ENCODE assay signal across 9 mouse cellular contexts in the genomic region with DNA sequence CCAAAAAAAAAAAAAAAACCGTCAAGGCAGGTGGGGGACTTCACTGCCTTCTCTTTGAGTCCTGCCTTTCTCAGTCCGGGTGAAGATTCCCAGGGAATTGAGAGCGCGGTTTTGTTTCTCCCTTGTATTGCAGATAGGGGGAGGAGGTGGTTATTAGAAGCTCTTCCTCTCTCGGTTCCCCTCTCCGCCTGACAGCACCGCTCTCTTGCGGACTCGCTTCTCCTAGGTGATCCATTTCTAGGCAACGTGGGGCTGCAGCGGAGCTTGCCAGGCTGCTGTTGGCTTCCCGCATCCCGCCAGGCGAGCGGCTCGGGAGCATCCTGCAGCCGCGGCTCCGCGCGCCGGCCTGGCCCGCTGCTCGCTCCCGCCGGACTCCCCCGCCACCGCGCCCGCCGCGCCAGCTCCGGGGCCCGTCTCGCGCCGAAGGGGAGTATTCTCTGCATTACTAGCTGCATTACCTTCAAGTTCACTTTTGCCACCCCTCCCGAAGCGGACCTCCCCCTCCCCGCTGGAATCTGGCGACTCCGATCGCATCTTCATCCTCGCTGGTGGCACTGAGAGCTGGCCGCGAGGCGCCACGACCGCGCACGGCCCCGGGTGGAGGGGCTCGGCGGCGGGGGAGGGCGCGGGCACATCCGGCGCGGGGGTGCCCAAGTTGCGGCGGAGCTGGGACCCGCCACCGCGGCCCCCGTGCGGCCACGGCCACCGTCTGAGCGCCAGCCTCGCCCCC. TPM values are rescaled to one million over a fixed set of nuclear protein-coding genes. Genes with fewer than 3 reads are reported as not detected.
DNase-seq lines count a peak whose midpoint lies in the region; ATAC-seq and TF ChIP-seq lines count a peak whose summit lies in the region.
"Had no signal": no experiment of that assay in that cellular context is flagged by ENCODE, and none has a peak within 500 bp of the region (broad histone marks: within the 10 kb centered on the region; RNA-seq: fewer than 3 reads in every experiment).

A gene (plus strand): TSS at position 51 of the 730 bp plus-strand sequence.

- peak; percentile 75 for ATAC-seq in cerebellum, adult (ENCODE audit: insufficient number of reproducible peaks, low FRiP score, low TSS enrichment)
- ATAC-seq in forebrain, embryonic 13.5 days: peak; percentile 78
- peak; percentile 61 for ATAC-seq in intestine, embryonic 14.5 days (replicated peaks; ENCODE audit: low FRiP score, low TSS enrichment, low read depth)
- ATAC-seq in limb, embryonic 13.5 days (ENCODE audit: low FRiP score, low read depth): peak; percentile 68
- peak; percentile 76 for ATAC-seq in neural tube, embryonic 13.5 days (ENCODE audit: low read depth)
- ATAC-seq in megakaryocyte-erythroid progenitor cell, adult 5-6 weeks (replicated peaks; ENCODE audit: low FRiP score, low TSS enrichment, poor library complexity, severe bottlenecking): no peak

- TF ChIP-seq CTCF in gastrocnemius, adult 2 months (IDR thresholded peaks at IDR 0.05): no peak

- peak within 1 kb of the TSS; percentile 74 for H3K9ac ChIP-seq in forebrain, embryonic 13.5 days
- peak within 1 kb of the TSS; percentile 29 for H3K9ac ChIP-seq in intestine, embryonic 14.5 days (ENCODE audit: low read length)
- H3K9ac ChIP-seq in limb, embryonic 13.5 days: peak within 1 kb of the TSS; percentile 65
- peak within 1 kb of the TSS; percentile 84 for H3K9ac ChIP-seq in neural tube, embryonic 13.5 days

- peaks cover 17% of the 10 kb centered on the region; the same call in 1 of the 2 replicates for H3K4me1 ChIP-seq in forebrain, embryonic 13.5 days
- H3K4me1 ChIP-seq in intestine, embryonic 14.5 days (replicated peaks; ENCODE audit: control insufficient read depth, insufficient read depth, low read length): no peaks in the 10 kb centered on the region
- peaks cover 16% of the 10 kb centered on the region for H3K4me1 ChIP-seq in limb, embryonic 13.5 days
- H3K4me1 ChIP-seq in neural tube, embryonic 13.5 days (replicated peaks): peaks cover 30% of the 10 kb centered on the region

- WGBS in forebrain, embryonic 13.5 days: under 1% methylated on average over 70 of the region's 71 CpGs
- under 1% methylated on average over 67 of the region's 71 CpGs for WGBS in intestine, embryonic 14.5 days
- under 1% methylated on average over 51 of the region's 71 CpGs for WGBS in limb, embryonic 13.5 days
- under 1% methylated on average over 67 of the region's 71 CpGs for WGBS in neural tube, embryonic 13.5 days

- peaks cover 13% of the 10 kb centered on the region for H3K27me3 ChIP-seq in forebrain, embryonic 13.5 days
- peaks cover 52% of the 10 kb centered on the region for H3K27me3 ChIP-seq in intestine, embryonic 14.5 days (replicated peaks; ENCODE audit: control insufficient read depth, insufficient read depth, low read length)
- peaks cover 60% of the 10 kb centered on the region for H3K27me3 ChIP-seq in limb, embryonic 13.5 days
- 0 out of 2 replicates have a peak, but pooled peaks cover 7% of the 10 kb centered on the region for H3K27me3 ChIP-seq in neural tube, embryonic 13.5 days

- H3K27ac ChIP-seq in gastrocnemius, adult 2 months: no peak within 1 kb of the TSS
- 0 out of 2 replicates have a peak within 1 kb of the TSS, but pooled peaks have one; percentile 19 for H3K27ac ChIP-seq in forebrain, embryonic 13.5 days
- no peak within 1 kb of the TSS for H3K27ac ChIP-seq in intestine, embryonic 14.5 days (ENCODE audit: low read depth)
- H3K27ac ChIP-seq in limb, embryonic 13.5 days: no peak within 1 kb of the TSS
- H3K27ac ChIP-seq in neural tube, embryonic 13.5 days (replicated peaks): peak within 1 kb of the TSS; percentile 89

- H3K4me3 ChIP-seq in gastrocnemius, adult 2 months: peak within 1 kb of the TSS; percentile 69
- H3K4me3 ChIP-seq in forebrain, embryonic 13.5 days: peak within 1 kb of the TSS; percentile 75
- peak within 1 kb of the TSS; percentile 58 for H3K4me3 ChIP-seq in intestine, embryonic 14.5 days (ENCODE audit: low read depth, low read length)
- H3K4me3 ChIP-seq in limb, embryonic 13.5 days: peak within 1 kb of the TSS; percentile 62
- H3K4me3 ChIP-seq in neural tube, embryonic 13.5 days: peak within 1 kb of the TSS; percentile 84

- DNase-seq in gastrocnemius, adult 2 months: peak; percentile 20
- no peak for DNase-seq in gastrocnemius, adult 8-10 months (ENCODE audit: low spot score in 2 of 2)
- peak; percentile 77 for DNase-seq in intestine, embryonic 14.5 days (ENCODE audit: low spot score)

- intact Hi-C loops in gastrocnemius, adult 2 months (cut with DNase I): no loop called here

- H3K9me3 ChIP-seq in forebrain, embryonic 13.5 days (replicated peaks): no peaks in the 10 kb centered on the region
- no peaks in the 10 kb centered on the region for H3K9me3 ChIP-seq in intestine, embryonic 14.5 days (ENCODE audit: control insufficient read depth, low read length)
- H3K9me3 ChIP-seq in limb, embryonic 13.5 days: no peaks in the 10 kb centered on the region
- no peaks in the 10 kb centered on the region for H3K9me3 ChIP-seq in neural tube, embryonic 13.5 days

- H3K4me2 ChIP-seq in forebrain, embryonic 13.5 days: peak within 1 kb of the TSS; percentile 97
- peak within 1 kb of the TSS; percentile 90 for H3K4me2 ChIP-seq in intestine, embryonic 14.5 days (ENCODE audit: low read length)
- peak within 1 kb of the TSS; percentile 96 for H3K4me2 ChIP-seq in limb, embryonic 13.5 days (replicated peaks)
- peak within 1 kb of the TSS; percentile 91 for H3K4me2 ChIP-seq in neural tube, embryonic 13.5 days

- no peaks in the 10 kb centered on the region for H3K36me3 ChIP-seq in forebrain, embryonic 13.5 days (ENCODE audit: poor library complexity, severe bottlenecking)
- no peaks in the 10 kb centered on the region for H3K36me3 ChIP-seq in intestine, embryonic 14.5 days (ENCODE audit: control insufficient read depth, insufficient read depth, low read length)
- no peaks in the 10 kb centered on the region for H3K36me3 ChIP-seq in limb, embryonic 13.5 days
- H3K36me3 ChIP-seq in neural tube, embryonic 13.5 days: no peaks in the 10 kb centered on the region

RNA-seq across cellular contexts. Expression of the gene that starts here (rescaled TPM):
- total RNA-seq in gastrocnemius, adult 2 months (2021): not detected
- not detected for total RNA-seq in gastrocnemius, adult 8-10 months (2022)
- polyA plus RNA-seq in forebrain, embryonic 13.5 days (2015; fragmentation: Nextera tagmentation; extraction: Ambion mirVana): 1.7 and 2.6 TPM in 2 replicates
- 0.73 and 0.81 TPM in 2 replicates for polyA plus RNA-seq in intestine, embryonic 14.5 days (2014; fragmentation: Nextera tagmentation; extraction: Ambion mirVana)
- polyA plus RNA-seq in limb, embryonic 13.5 days (2015; fragmentation: Nextera tagmentation; extraction: Ambion mirVana): 2.2 and 2.3 TPM in 2 replicates
- polyA plus RNA-seq in neural tube, embryonic 13.5 days (2015; fragmentation: Nextera tagmentation; extraction: Ambion mirVana): 9.0 and 9.6 TPM in 2 replicates
- not detected in 2 replicates for total RNA-seq in megakaryocyte-erythroid progenitor cell, adult 5-6 weeks (2014; fragmentation: Nextera tagmentation)
- not detected in 2 replicates for total RNA-seq in megakaryocyte-erythroid progenitor cell, adult 5-6 weeks (2017)
- polyA plus RNA-seq: gonadal fat pad, adult 2 months had no signal

Comparison
In these comparisons a context has a peak if more than half of its experiments do, and no peak if none do; other contexts are left out.
1. Peak in DNase-seq and H3K4me3 ChIP-seq in gastrocnemius, adult 2 months; RNA of the gene not detected or under 1 TPM.
2. Peak in DNase-seq, ATAC-seq, H3K4me3 ChIP-seq, H3K9ac ChIP-seq and H3K4me2 ChIP-seq in intestine, embryonic 14.5 days; RNA of the gene not detected or under 1 TPM.
3. H3K27ac ChIP-seq: peak in forebrain, embryonic 13.5 days (single experiment) and neural tube, embryonic 13.5 days (single experiment); none in gastrocnemius, adult 2 months (single experiment), intestine, embryonic 14.5 days (single experiment) and limb, embryonic 13.5 days (single experiment).
4. H3K9ac ChIP-seq: peak in every context shown above with its lines; median percentile 84 in neural tube, embryonic 13.5 days; 74 in forebrain, embryonic 13.5 days; 65 in limb, embryonic 13.5 days; 29 in intestine, embryonic 14.5 days.
5. Peak in every context shown above with its lines, with median percentiles within 50 percentile points of each other: H3K4me3 ChIP-seq and H3K4me2 ChIP-seq.